Mouse (Mus musculus) thymus, adult 2 months (tissue): ENCODE results near the gene Tmem88b. TPM values are rescaled to one million over a fixed set of nuclear protein-coding genes. Genes with fewer than 3 reads are reported as not detected.

Source experiments
- DNase-seq: peaks from one replicate; pipeline ENCODE4 v3.0.0; 2021
- H3K27ac ChIP-seq: fragments of 200-500 bp; 2 replicates; pipeline ENCODE4 v1.5.1; 2012; ENCODE audit warnings: low read length, control low read depth; ENCODE audit not compliant: control insufficient read depth, insufficient read depth
- H3K27me3 ChIP-seq: fragments of 200-500 bp; 2 replicates; pipeline ENCODE4 v1.6.1; 2012; ENCODE audit warnings: mild to moderate bottlenecking, low read length, moderate library complexity, mixed read lengths; ENCODE audit not compliant: control insufficient read depth, insufficient read depth
- H3K36me3 ChIP-seq: fragments of 200-500 bp; 2 replicates; pipeline ENCODE4 v1.6.1; 2012; ENCODE audit warnings: mild to moderate bottlenecking, low read length, moderate library complexity; ENCODE audit not compliant: control insufficient read depth, insufficient read depth
- H3K4me1 ChIP-seq: fragments of 200-500 bp; replicated peaks from 2 replicates; pipeline ENCODE4 v1.6.1; 2012; ENCODE audit warnings: low read length; ENCODE audit not compliant: control insufficient read depth, insufficient read depth
- H3K4me3 ChIP-seq: fragments of 200-500 bp; 2 replicates; pipeline ENCODE4 v1.5.1; 2012; ENCODE audit warnings: mild to moderate bottlenecking, low read length, control low read depth, moderate library complexity; ENCODE audit not compliant: control insufficient read depth, insufficient read depth
- CTCF ChIP-seq: fragments of 200-500 bp; IDR thresholded peaks from 2 replicates; pipeline ENCODE4 v1.5.1; 2012; ENCODE audit warnings: mild to moderate bottlenecking, control low read depth, low read length, moderate library complexity, borderline replicate concordance; ENCODE audit not compliant: control insufficient read depth, poor library complexity, insufficient read depth; ENCODE audit errors: extremely low read depth
- POLR2A ChIP-seq: fragments of 200-500 bp; IDR thresholded peaks from 2 replicates; pipeline ENCODE4 v1.6.1; 2012; ENCODE audit warnings: mild to moderate bottlenecking, low read length, control low read depth, moderate library complexity; ENCODE audit not compliant: control insufficient read depth, poor library complexity, insufficient read depth; ENCODE audit errors: extremely low read depth
- WGBS: fragments of 180-500 bp; shearing (Covaris S2); methylation state at CpG from one replicate; pipeline ENCODE4 v1.1.7; 2018; 5-methylcytosine and 5-hydroxymethylcytosine counted together
- polyA plus RNA-seq: library from polyadenylated mRNA; depleted of rRNA; stranded (reverse); fragments of >200 nt; gene quantifications from 2 replicates; pipeline ENCODE4 v1.2.3, GENCODE M21; 2012

Tmem88b gene
- polyA plus RNA-seq, 1 experiment = 0.58 TPM

- H3K27me3 ChIP-seq = peaks cover 4% of the 10 kb centered on the region; the same call in 1 of the 2 replicates
- no peaks in the 10 kb centered on the region for H3K36me3 ChIP-seq
- H3K4me3 ChIP-seq = no peak overlapping the region
- no peak for TF ChIP-seq POLR2A
- no peak for TF ChIP-seq CTCF
- whole genome bisulfite sequencing = 71% methylated on average over 6 of the region's 6 CpGs
- H3K27ac ChIP-seq = no peak overlapping the region
- no peak for DNase-seq
- peaks cover 5% of the 10 kb centered on the region; the same call in 1 of the 2 replicates for H3K4me1 ChIP-seq
These were observed 4.8 kb downstream of the Tmem88b start for GRCm38 (mm10) chr4:155780895-155781294.

GRCm38 (mm10) chr4:155779498-155779897, 6.2 kb downstream of the Tmem88b start:
- no peak overlapping the region for H3K4me3 ChIP-seq
- H3K4me1 ChIP-seq = peaks cover 14% of the 10 kb centered on the region; the same call in 1 of the 2 replicates
- no peak for TF ChIP-seq CTCF
- TF ChIP-seq POLR2A = no peak
- no peak for DNase-seq
- 94% methylated on average over 4 of the region's 4 CpGs for WGBS
- no peak overlapping the region for H3K27ac ChIP-seq
- H3K36me3 ChIP-seq = no peaks in the 10 kb centered on the region
- H3K27me3 ChIP-seq = peaks cover 2% of the 10 kb centered on the region; the same call in 1 of the 2 replicates

GRCm38 (mm10) chr4:155777816-155778215, 7.9 kb downstream of the Tmem88b start:
- no peak overlapping the region for H3K4me3 ChIP-seq
- H3K27ac ChIP-seq = no peak overlapping the region
- no peak for DNase-seq
- no peaks in the 10 kb centered on the region for H3K27me3 ChIP-seq
- no peak for TF ChIP-seq POLR2A
- no peak for TF ChIP-seq CTCF
- WGBS = 97% methylated on average over 2 of the region's 2 CpGs
- peaks cover 14% of the 10 kb centered on the region for H3K4me1 ChIP-seq
- no peaks in the 10 kb centered on the region for H3K36me3 ChIP-seq

GRCm38 (mm10) chr4:155776704-155777335, 8.9 kb downstream of the Tmem88b start:
- 53% methylated on average over 2 of the region's 2 CpGs for WGBS
- no peak overlapping the region for H3K27ac ChIP-seq
- H3K27me3 ChIP-seq = no peaks in the 10 kb centered on the region
- DNase-seq = no peak
- no peak for TF ChIP-seq CTCF
- TF ChIP-seq POLR2A = no peak
- no peak overlapping the region for H3K4me3 ChIP-seq
- H3K36me3 ChIP-seq = no peaks in the 10 kb centered on the region
- peaks cover 14% of the 10 kb centered on the region for H3K4me1 ChIP-seq

GRCm38 (mm10) chr4:155775855-155776254, 9.8 kb downstream of the Tmem88b start:
- no peaks in the 10 kb centered on the region for H3K27me3 ChIP-seq

GRCm38 (mm10) chr4:155774971-155775740, 10.5 kb downstream of the Tmem88b start:
- TF ChIP-seq CTCF (no peak), POLR2A (no peak)
- Histone ChIP-seq H3K27me3 (no peaks in the 10 kb centered on the region), H3K36me3 (no peaks in the 10 kb centered on the region), H3K27ac (no peak overlapping the region), H3K4me3 (no peak overlapping the region), H3K4me1 (peaks cover 14% of the 10 kb centered on the region)
- 22% methylated on average over 9 of the region's 9 CpGs for WGBS
- no peak for DNase-seq

More at GRCm38 (mm10) chr4:155775855-155776254, 9.8 kb downstream of the Tmem88b start:
- TF ChIP-seq CTCF = no peak
- TF ChIP-seq POLR2A = no peak
- Histone ChIP-seq H3K4me1 (peaks cover 14% of the 10 kb centered on the region), H3K36me3 (no peaks in the 10 kb centered on the region), H3K27ac (no peak overlapping the region), H3K4me3 (no peak overlapping the region)
- no peak for DNase-seq
- 90% methylated on average over 3 of the region's 3 CpGs for WGBS

- H3K27ac ChIP-seq = no peak within 1 kb of the TSS
- peak within 1 kb of the TSS; percentile 21; the same call in 1 of the 2 replicates for H3K4me3 ChIP-seq
- under 1% methylated on average over 35 of the region's 35 CpGs for WGBS
- H3K4me1 ChIP-seq = peaks cover 18% of the 10 kb centered on the region
- H3K36me3 ChIP-seq = no peaks in the 10 kb centered on the region
- peak; percentile 87 for DNase-seq
- no peaks in the 10 kb centered on the region for H3K27me3 ChIP-seq
- TF ChIP-seq CTCF (no peak), POLR2A (no peak)
These were observed 11.4 kb downstream of the Tmem88b start, which contains the start of gene Vwa1 for GRCm38 (mm10) chr4:155774280-155774754. Gene Vwa1 (minus strand): TSS chr4:155774698.
